Mouse (Mus musculus): ENCODE measurements around the gene Gm17949.
"Not testable (repeated sequence)": the region's sequence is repeated elsewhere in the genome, so short reads cannot be mapped to it uniquely, and the experiment has no call there.

Gene Gm17949

GRCm38 (mm10) chr17:57041554-57041953, 30.3 kb downstream of the Gm17949 start, which contains the start of gene Slc25a41:
Gene Slc25a41, minus strand, starts transcription at chr17:57041654.
- DNase-seq (ENCODE audit: extremely low spot score, low spot score) = no peak

- no peak for DNase-seq (ENCODE audit: extremely low spot score, low spot score)
Measured at GRCm38 (mm10) chr17:57047406-57047805, 36.1 kb downstream of the Gm17949 start.

GRCm38 (mm10) chr17:57048816-57049215, 37.5 kb downstream of the Gm17949 start:
- no peak for DNase-seq (ENCODE audit: extremely low spot score, low spot score)

GRCm38 (mm10) chr17:57051679-57052078, 40.4 kb downstream of the Gm17949 start:
- not testable (repeated sequence) for DNase-seq (ENCODE audit: extremely low spot score, low spot score)

GRCm38 (mm10) chr17:57056246-57056645, 45.0 kb downstream of the Gm17949 start:
- no peak for DNase-seq (ENCODE audit: extremely low spot score, low spot score)

GRCm38 (mm10) chr17:57058891-57059485, 47.7 kb downstream of the Gm17949 start, which contains the start of gene Crb3:
Gene Crb3, plus strand, starts transcription at chr17:57059105.
- peak; percentile 32 for DNase-seq (ENCODE audit: extremely low spot score, low spot score)

- peak; percentile 85 for DNase-seq (ENCODE audit: extremely low spot score, low spot score)
Measured at GRCm38 (mm10) chr17:57059486-57059977, 48.3 kb downstream of the Gm17949 start, which contains the start of gene Slc25a23. Gene Slc25a23, minus strand, starts transcription at chr17:57059863.

- peak; percentile 94 for DNase-seq (ENCODE audit: extremely low spot score, low spot score)
Measured at GRCm38 (mm10) chr17:57060231-57060801, 49.0 kb downstream of the Gm17949 start.

- peak; percentile 24 for DNase-seq (ENCODE audit: extremely low spot score, low spot score)
Measured at GRCm38 (mm10) chr17:57061069-57061468, 49.8 kb downstream of the Gm17949 start.

- DNase-seq (ENCODE audit: extremely low spot score, low spot score) = peak; percentile 24
Measured at GRCm38 (mm10) chr17:57062011-57062521, 50.8 kb downstream of the Gm17949 start.

GRCm38 (mm10) chr17:57062548-57062947, 51.3 kb downstream of the Gm17949 start:
- DNase-seq (ENCODE audit: extremely low spot score, low spot score) = no peak

- no peak for DNase-seq (ENCODE audit: extremely low spot score, low spot score)
Measured at GRCm38 (mm10) chr17:57063031-57063430, 51.8 kb downstream of the Gm17949 start.

GRCm38 (mm10) chr17:57066908-57067307, 55.6 kb downstream of the Gm17949 start:
- no peak for DNase-seq (ENCODE audit: extremely low spot score, low spot score)

- DNase-seq (ENCODE audit: extremely low spot score, low spot score) = peak; percentile 17
Measured at GRCm38 (mm10) chr17:57070272-57070671, 59.0 kb downstream of the Gm17949 start.

- DNase-seq (ENCODE audit: extremely low spot score, low spot score) = peak; percentile 63
Measured at GRCm38 (mm10) chr17:57070699-57071098, 59.4 kb downstream of the Gm17949 start.
